Mouse (Mus musculus): ENCODE results near the gene Frmd4a. TPM values are rescaled to one million over a fixed set of nuclear protein-coding genes. Genes with fewer than 3 reads are reported as not detected.

Gene Frmd4a
- polyA plus RNA-seq, 1 experiment, result 13.5 TPM

DNA sequence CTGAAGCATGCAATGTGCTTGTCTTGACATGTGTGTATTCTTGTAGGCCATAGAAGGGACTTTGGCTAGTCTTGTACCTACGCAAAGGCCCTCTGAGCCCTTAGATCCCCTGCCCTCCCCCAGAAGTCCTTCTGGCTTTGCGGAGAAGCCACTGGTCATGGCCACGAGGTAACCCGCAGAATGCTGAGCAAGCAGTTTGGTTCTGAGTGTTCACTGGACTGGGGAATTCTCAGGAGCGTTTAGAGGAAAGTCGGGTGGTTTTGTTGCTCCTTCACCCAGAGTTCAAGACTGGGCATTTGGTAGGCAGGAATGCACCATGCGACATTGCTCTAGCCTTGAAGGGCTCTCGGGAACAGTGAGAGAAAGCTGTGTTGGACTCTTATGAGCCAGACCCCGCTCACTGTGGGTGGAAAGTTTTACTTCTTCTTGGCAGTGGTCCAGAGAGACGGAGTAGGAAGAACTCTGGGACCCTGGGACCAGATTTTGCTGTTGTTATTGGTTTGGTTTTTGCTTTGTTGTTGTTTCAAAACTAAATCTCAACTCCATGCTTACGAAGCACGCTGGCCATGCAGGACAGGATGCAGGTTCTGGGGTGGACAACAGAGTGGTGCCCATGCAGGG lies 432.5 kb downstream of the Frmd4a start:
- no peaks in the 10 kb centered on the region for H3K4me1 ChIP-seq (ENCODE audit: control insufficient read depth, insufficient read depth, insufficient read length)
- no peaks in the 10 kb centered on the region for H3K36me3 ChIP-seq (ENCODE audit: control insufficient read depth, insufficient read depth, low read length)
- no peak overlapping the region for H3K4me3 ChIP-seq (ENCODE audit: extremely low read depth, insufficient read depth, insufficient read length)
- no peak for DNase-seq (ENCODE audit: low read depth in 1 of 2, low spot score in 2 of 2)
- TF ChIP-seq POLR2A (IDR thresholded peaks at IDR 0.05; ENCODE audit: low read depth, low read length) (no peak), CTCF (IDR thresholded peaks at IDR 0.05; ENCODE audit: extremely low read depth, insufficient read depth, insufficient read length, insufficient replicate concordance) (no peak)
- 75% methylated on average over 12 of the region's 12 CpGs for WGBS
- no peaks in the 10 kb centered on the region for H3K27me3 ChIP-seq (ENCODE audit: control insufficient read depth, insufficient read depth, low read length)
- H3K27ac ChIP-seq (ENCODE audit: insufficient read depth, low read length), result no peak overlapping the region

DNA sequence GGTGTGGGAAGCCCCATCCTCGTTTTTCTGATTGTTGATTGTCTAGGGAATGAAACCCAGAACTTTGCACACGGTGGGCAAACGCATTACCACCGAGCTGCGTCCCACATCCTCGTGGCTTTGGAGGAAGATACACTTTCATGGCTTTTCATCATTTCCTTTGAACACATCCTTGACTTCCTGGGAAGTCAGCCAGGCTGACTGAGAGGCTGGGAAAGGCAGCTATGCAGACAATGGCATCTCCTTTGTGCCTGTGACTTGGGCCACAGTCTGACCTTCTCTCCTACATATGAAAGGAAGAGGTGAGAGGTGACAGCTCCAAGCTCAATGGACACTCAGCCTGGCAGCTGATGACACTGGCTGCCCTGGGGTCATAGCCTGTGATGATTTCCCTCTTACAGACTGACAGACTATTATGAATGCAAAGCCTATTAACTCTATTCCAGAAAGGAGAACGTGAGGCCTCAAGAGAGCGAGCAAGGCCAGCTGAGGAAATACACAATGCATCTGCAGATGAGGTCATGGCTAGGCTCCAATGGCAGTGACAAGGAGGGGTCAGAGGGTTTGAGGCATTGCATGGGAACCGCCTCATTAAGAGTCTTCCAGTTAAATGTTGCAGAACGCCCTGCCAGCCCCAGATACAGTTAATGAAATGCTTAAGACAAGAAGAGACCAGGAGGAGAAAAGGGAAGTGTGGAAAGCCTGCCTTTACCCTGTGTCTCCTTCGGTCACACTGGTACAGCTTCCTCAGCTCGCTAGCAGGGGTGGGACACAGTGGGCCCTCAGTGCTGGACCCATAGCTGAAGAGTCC lies 435.3 kb downstream of the Frmd4a start:
- WGBS, result 50% methylated on average over 12 of the region's 12 CpGs

DNA sequence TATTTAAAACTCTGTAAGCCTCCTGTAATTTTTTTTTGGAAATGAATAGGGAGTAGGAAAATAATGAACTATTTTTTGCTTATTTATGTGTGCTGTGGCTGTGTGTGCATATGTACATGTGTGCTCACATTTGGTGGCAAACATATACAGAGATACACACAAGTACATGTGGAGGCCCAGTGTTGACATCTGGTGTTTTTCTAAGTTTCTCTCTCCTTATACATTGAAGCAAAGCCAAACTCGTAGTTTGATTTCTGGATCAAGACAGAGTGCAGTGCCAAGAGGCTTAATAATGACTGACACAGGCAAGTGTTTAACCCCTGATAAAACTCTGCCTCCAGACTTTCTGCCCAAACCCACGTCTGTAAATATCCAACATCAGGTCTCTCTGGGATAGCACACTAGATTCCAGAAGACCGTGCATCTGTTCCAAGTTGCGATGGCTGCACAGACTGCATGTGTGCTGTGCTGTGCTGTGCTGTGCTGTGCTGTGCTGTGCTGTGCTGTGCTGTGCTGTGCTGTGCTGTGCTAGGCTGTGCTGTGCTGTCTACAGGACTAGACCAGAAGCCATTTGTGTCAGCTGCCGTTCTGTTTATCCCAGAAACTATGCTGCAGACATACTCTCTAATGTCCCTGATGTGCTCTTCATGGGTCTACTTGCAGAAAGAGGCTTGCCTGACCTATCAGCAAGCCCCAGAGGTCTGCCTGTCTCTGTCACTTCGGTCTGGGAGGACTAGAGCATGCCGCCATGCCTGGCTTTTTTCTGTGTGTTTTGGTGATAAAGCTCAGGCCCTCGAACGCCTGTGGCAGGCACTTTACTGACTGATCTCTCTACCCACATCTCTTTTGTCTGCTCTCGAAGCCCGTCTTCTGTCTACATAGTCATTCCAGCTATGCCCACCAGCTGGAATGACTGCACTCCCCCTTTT lies 437.8 kb downstream of the Frmd4a start:
- Histone ChIP-seq H3K4me1 (ENCODE audit: control insufficient read depth, insufficient read depth, insufficient read length) (no peaks in the 10 kb centered on the region), H3K36me3 (ENCODE audit: control insufficient read depth, insufficient read depth, low read length) (no peaks in the 10 kb centered on the region), H3K4me3 (ENCODE audit: extremely low read depth, insufficient read depth, insufficient read length) (no peak overlapping the region), H3K27me3 (ENCODE audit: control insufficient read depth, insufficient read depth, low read length) (no peaks in the 10 kb centered on the region), H3K27ac (ENCODE audit: insufficient read depth, low read length) (no peak overlapping the region)
- no peak for TF ChIP-seq CTCF (IDR thresholded peaks at IDR 0.05; ENCODE audit: extremely low read depth, insufficient read depth, insufficient read length, insufficient replicate concordance)
- 84% methylated on average over 11 of the region's 11 CpGs for WGBS
- no peak for DNase-seq (ENCODE audit: low read depth in 1 of 2, low spot score in 2 of 2)

More for the DNA sequence above, 435.3 kb downstream of the Frmd4a start:
- no peak for TF ChIP-seq POLR2A (IDR thresholded peaks at IDR 0.05; ENCODE audit: low read depth, low read length)
- TF ChIP-seq CTCF (IDR thresholded peaks at IDR 0.05; ENCODE audit: extremely low read depth, insufficient read depth, insufficient read length, insufficient replicate concordance), result no peak
- Histone ChIP-seq H3K36me3 (ENCODE audit: control insufficient read depth, insufficient read depth, low read length) (no peaks in the 10 kb centered on the region), H3K4me1 (ENCODE audit: control insufficient read depth, insufficient read depth, insufficient read length) (no peaks in the 10 kb centered on the region), H3K4me3 (ENCODE audit: extremely low read depth, insufficient read depth, insufficient read length) (no peak overlapping the region), H3K27me3 (ENCODE audit: control insufficient read depth, insufficient read depth, low read length) (no peaks in the 10 kb centered on the region), H3K27ac (ENCODE audit: insufficient read depth, low read length) (no peak overlapping the region)
- DNase-seq (ENCODE audit: low read depth in 1 of 2, low spot score in 2 of 2), result peak in 1 of 2 experiments; percentile 5

DNA sequence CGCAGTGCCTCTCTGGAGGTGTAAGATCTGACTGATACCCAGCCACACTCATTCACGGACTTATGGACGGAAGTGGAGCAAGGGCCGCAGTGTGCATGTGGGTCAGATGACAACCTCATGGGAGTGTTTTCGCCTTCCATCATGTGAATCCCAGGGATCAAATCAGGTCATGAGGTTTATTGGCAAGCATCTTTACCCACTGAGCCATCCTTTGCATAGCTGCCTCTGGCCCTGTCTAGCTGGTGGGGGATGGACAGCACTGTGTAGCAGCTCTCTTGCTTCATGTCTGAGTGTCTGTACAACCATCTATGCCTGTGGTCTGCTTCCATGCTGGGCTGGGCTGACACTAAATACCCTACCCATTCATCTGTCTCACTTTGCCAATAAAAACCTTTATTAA lies 443.4 kb downstream of the Frmd4a start:
- Histone ChIP-seq H3K4me3 (ENCODE audit: extremely low read depth, insufficient read depth, insufficient read length) (no peak overlapping the region), H3K36me3 (ENCODE audit: control insufficient read depth, insufficient read depth, low read length) (no peaks in the 10 kb centered on the region), H3K4me1 (ENCODE audit: control insufficient read depth, insufficient read depth, insufficient read length) (no peaks in the 10 kb centered on the region), H3K27me3 (ENCODE audit: control insufficient read depth, insufficient read depth, low read length) (no peaks in the 10 kb centered on the region), H3K27ac (ENCODE audit: insufficient read depth, low read length) (no peak overlapping the region)
- 89% methylated on average over 5 of the region's 5 CpGs for WGBS
- TF ChIP-seq POLR2A (IDR thresholded peaks at IDR 0.05; ENCODE audit: low read depth, low read length), result no peak
- TF ChIP-seq CTCF (IDR thresholded peaks at IDR 0.05; ENCODE audit: extremely low read depth, insufficient read depth, insufficient read length, insufficient replicate concordance), result no peak
- DNase-seq (ENCODE audit: low read depth in 1 of 2, low spot score in 2 of 2), result no peak

DNA sequence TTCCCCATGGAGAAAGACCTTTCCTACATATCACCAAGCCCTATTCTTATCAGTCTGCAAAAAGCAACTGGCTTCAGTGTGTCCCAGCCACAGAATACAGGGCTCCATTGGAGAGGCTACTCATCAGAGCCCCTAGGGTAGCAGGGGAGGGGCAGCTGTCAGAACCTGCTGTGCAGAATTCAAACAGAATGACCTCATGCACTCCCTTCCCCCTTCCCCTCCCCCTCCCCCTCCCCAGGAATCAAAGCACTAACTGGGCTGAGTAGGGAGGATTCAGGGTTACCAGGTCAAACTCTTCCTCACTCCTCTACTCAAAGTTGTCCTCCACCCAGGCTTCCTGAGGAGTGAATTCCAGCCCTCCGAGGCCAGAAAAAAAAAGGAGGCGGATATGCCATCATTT lies 444.0 kb downstream of the Frmd4a start:
- Histone ChIP-seq H3K4me3 (ENCODE audit: extremely low read depth, insufficient read depth, insufficient read length) (no peak overlapping the region), H3K36me3 (ENCODE audit: control insufficient read depth, insufficient read depth, low read length) (no peaks in the 10 kb centered on the region), H3K4me1 (ENCODE audit: control insufficient read depth, insufficient read depth, insufficient read length) (no peaks in the 10 kb centered on the region), H3K27me3 (ENCODE audit: control insufficient read depth, insufficient read depth, low read length) (no peaks in the 10 kb centered on the region), H3K27ac (ENCODE audit: insufficient read depth, low read length) (no peak overlapping the region)
- TF ChIP-seq CTCF (IDR thresholded peaks at IDR 0.05; ENCODE audit: extremely low read depth, insufficient read depth, insufficient read length, insufficient replicate concordance), result no peak
- TF ChIP-seq POLR2A (IDR thresholded peaks at IDR 0.05; ENCODE audit: low read depth, low read length), result no peak
- 66% methylated on average over 2 of the region's 2 CpGs for WGBS
- DNase-seq (ENCODE audit: low read depth in 1 of 2, low spot score in 2 of 2), result no peak

DNA sequence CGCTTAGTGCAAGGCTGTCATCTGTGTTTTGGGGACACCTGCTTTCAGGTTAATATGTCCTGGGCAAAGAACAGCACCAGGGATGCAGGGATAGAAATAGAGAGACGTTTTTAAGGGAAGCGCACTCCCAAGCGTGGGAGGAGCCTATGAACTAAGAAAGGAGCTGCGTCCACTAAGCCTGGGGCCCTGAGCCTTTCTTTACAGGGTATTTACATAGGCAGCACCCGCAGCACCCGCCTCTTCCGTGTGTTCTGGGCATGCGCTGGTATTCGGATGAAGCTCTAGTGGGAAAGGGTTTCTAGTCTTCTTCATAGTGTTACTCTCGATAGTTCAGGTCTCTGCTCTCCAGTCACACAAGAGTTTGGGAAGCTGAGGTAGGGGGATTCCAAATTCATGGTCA lies 445.0 kb downstream of the Frmd4a start:
- Histone ChIP-seq H3K27ac (ENCODE audit: insufficient read depth, low read length) (no peak overlapping the region), H3K4me3 (ENCODE audit: extremely low read depth, insufficient read depth, insufficient read length) (no peak overlapping the region), H3K36me3 (ENCODE audit: control insufficient read depth, insufficient read depth, low read length) (no peaks in the 10 kb centered on the region), H3K4me1 (ENCODE audit: control insufficient read depth, insufficient read depth, insufficient read length) (no peaks in the 10 kb centered on the region), H3K27me3 (ENCODE audit: control insufficient read depth, insufficient read depth, low read length) (no peaks in the 10 kb centered on the region)
- no peak for DNase-seq (ENCODE audit: low read depth in 1 of 2, low spot score in 2 of 2)
- TF ChIP-seq CTCF (IDR thresholded peaks at IDR 0.05; ENCODE audit: extremely low read depth, insufficient read depth, insufficient read length, insufficient replicate concordance) (no peak), POLR2A (IDR thresholded peaks at IDR 0.05; ENCODE audit: low read depth, low read length) (no peak)
- 76% methylated on average over 11 of the region's 11 CpGs for WGBS

All from spleen, adult 2 months (tissue).